Mouse (Mus musculus) liver, embryonic 16.5 days (tissue): ENCODE measurements around the gene Ptpa. TPM values are rescaled to one million over a fixed set of nuclear protein-coding genes. Genes with fewer than 3 reads are reported as not detected.

Experiments used
- ATAC-seq: fragments of 200-750 bp; cut with Nextera tagmentation; 2 replicates; pipeline ENCODE4 v1.8.0; 2017; ENCODE audit warnings: low read depth, mild to moderate bottlenecking, moderate number of reproducible peaks, moderate library complexity
- H3K27ac ChIP-seq: fragments of 300-500 bp; sonication (generic); 2 replicates; pipeline ENCODE4 v1.5.1; 2014; ENCODE audit warnings: mild to moderate bottlenecking, low read length
- H3K27me3 ChIP-seq: fragments of 300-500 bp; sonication (generic); 2 replicates; pipeline ENCODE4 v1.6.1; 2014; ENCODE audit warnings: low read depth, low read length, mixed read lengths; ENCODE audit not compliant: control insufficient read depth, insufficient read depth
- H3K36me3 ChIP-seq: fragments of 300-500 bp; sonication (generic); 2 replicates; pipeline ENCODE4 v1.6.1; 2014; ENCODE audit warnings: mild to moderate bottlenecking; ENCODE audit not compliant: control insufficient read depth, insufficient read depth
- H3K4me1 ChIP-seq: fragments of 300-500 bp; sonication (generic); 2 replicates; pipeline ENCODE4 v1.6.1; 2014; ENCODE audit warnings: low read depth, low read length, mixed read lengths; ENCODE audit not compliant: control insufficient read depth
- H3K4me2 ChIP-seq: fragments of 300-500 bp; sonication (generic); 2 replicates; pipeline ENCODE4 v1.6.1; 2014; ENCODE audit warnings: low read depth, low read length, mixed read lengths
- H3K4me3 ChIP-seq: fragments of 300-500 bp; sonication (generic); 2 replicates; pipeline ENCODE4 v1.5.1; 2014; ENCODE audit warnings: low read depth, mild to moderate bottlenecking, low read length
- H3K9ac ChIP-seq: fragments of 300-500 bp; sonication (generic); 2 replicates; pipeline ENCODE4 v1.6.1; 2014; ENCODE audit warnings: low read depth, low read length
- H3K9me3 ChIP-seq: fragments of 300-500 bp; sonication (generic); replicated peaks from 2 replicates; pipeline ENCODE4 v1.6.1; 2016; ENCODE audit warnings: low read length; ENCODE audit not compliant: control insufficient read depth
- WGBS: fragments of 180-500 bp; shearing (Covaris S2); extraction: QIAGEN DNeasy Blood & Tissue Kit; methylation state at CpG from one replicate; pipeline ENCODE4 v1.1.7; 2014; ENCODE audit not compliant: insufficient replicate concordance; 5-methylcytosine and 5-hydroxymethylcytosine counted together
- polyA plus RNA-seq: library from polyadenylated mRNA; unstranded; fragments of >200 nt; fragmentation: Nextera tagmentation; extraction: Ambion mirVana; gene quantifications from 2 replicates; pipeline ENCODE4 v1.2.1, GENCODE M21; 2015

Ptpa gene
- polyA plus RNA-seq, 1 experiment from 2014 or later = 121 TPM

GRCm38 (mm10) chr2:30471051-30471450 is 55.2 kb downstream of the Ptpa start:
- Histone ChIP-seq H3K27me3 (peaks cover 75% of the 10 kb centered on the region), H3K4me3 (no peak overlapping the region), H3K9ac (no peak overlapping the region), H3K36me3 (no peaks in the 10 kb centered on the region), H3K4me1 (peaks cover 7% of the 10 kb centered on the region), H3K27ac (no peak overlapping the region), H3K4me2 (peak overlapping the region; percentile 57; the same call in 1 of the 2 replicates), H3K9me3 (no peaks in the 10 kb centered on the region)
- ATAC-seq = no peak
- 24% methylated on average over 8 of the region's 8 CpGs for WGBS

DNA sequence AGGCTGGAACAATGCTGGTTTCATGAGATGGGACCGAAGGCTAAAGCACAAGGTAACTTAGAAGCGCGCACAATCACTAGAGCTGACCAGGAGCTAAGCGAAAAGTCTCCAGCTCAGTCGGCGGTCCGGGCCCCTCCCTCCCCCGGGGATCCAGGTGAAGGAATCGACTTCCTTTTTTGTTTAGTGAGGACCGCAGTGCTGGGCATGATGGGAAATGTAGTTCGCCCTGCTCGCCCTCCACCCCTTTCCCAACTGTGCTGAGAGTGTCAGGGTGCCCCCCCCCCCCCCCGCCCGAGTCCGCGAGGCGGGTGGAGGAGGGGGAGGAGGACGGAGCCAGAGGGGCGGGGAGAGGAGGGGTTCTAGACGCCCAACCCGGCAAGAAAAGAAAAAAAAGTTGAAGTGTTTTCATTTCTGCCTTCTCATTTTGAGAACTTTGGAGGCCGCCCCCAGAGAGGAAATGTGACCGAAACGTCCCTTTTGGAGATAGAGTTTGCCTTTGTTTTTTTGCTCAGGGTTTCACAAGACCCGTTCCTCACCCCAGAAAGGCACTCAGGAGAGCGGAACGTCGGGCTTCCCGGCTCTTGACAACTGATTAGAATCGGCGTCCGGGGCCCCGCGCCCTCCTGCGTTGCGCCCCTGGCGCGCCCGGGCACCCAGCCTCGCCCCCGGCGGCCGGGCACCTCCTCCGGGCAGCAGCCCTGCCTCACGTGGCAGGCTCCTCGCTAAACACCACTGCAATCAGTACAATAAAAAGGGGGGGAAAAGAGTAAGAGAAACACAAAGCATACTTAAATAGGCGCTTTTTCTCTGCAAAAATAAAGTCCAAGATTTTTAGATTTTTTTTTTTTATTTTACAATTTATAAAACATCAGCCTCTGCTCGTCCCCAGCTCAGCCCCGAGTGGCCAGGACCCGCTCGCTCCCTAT is 56.2 kb downstream of the Ptpa start:
- H3K9me3 ChIP-seq = no peaks in the 10 kb centered on the region
- peak overlapping the region; percentile 60 for H3K4me3 ChIP-seq
- peaks cover 76% of the 10 kb centered on the region for H3K27me3 ChIP-seq
- H3K36me3 ChIP-seq = no peaks in the 10 kb centered on the region
- H3K4me2 ChIP-seq = peak overlapping the region; percentile 72
- under 1% methylated on average over 44 of the region's 51 CpGs for WGBS
- peaks cover 7% of the 10 kb centered on the region for H3K4me1 ChIP-seq
- H3K27ac ChIP-seq = peak overlapping the region; percentile 50
- peak overlapping the region; percentile 50 for H3K9ac ChIP-seq
- peak; percentile 44 for ATAC-seq

- H3K9ac ChIP-seq = peak overlapping the region; percentile 50
- H3K27me3 ChIP-seq = peaks cover 76% of the 10 kb centered on the region
- peak overlapping the region; percentile 29; the same call in 1 of the 2 replicates for H3K27ac ChIP-seq
- under 1% methylated on average over 60 of the region's 60 CpGs for WGBS
- peaks cover 7% of the 10 kb centered on the region for H3K4me1 ChIP-seq
- peak overlapping the region; percentile 72 for H3K4me2 ChIP-seq
- H3K4me3 ChIP-seq = peak overlapping the region; percentile 60
- H3K36me3 ChIP-seq = no peaks in the 10 kb centered on the region
- no peak for ATAC-seq
- no peaks in the 10 kb centered on the region for H3K9me3 ChIP-seq
These were observed 57.0 kb downstream of the Ptpa start for GRCm38 (mm10) chr2:30472731-30473351.

DNA sequence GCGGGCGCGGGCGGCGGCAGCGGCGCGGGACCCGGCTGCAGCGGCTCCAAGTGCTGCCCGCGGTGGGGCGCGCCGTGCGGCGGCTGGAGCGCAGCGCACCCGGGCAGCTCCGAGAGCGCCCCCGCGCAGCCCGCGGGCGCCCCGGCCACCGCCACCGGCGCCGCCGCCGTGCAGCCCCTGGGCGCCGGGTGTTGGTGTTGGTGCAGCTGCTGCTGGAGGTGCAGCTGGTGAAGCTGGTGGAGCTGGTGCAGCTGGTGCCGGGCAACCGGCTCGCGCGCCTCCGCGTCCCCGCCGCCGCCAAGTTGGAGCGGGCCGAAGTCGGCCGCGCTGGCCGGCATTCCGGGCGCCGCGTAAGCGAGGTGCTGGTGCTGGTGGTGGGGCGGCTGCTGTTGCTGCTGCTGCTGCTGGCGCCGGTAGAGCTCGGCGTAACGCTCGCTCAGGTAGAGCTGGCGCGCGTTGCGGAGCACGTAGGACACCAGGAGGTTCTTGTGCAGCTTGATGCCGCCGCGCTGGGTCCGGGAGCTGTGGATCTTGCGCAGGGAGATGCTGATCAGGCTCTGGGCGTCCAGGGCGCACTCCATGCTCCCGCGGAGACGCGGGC is 57.7 kb downstream of the Ptpa start:
- Histone ChIP-seq H3K4me1 (peaks cover 7% of the 10 kb centered on the region), H3K36me3 (no peaks in the 10 kb centered on the region), H3K9ac (peak overlapping the region; percentile 50), H3K27me3 (peaks cover 74% of the 10 kb centered on the region), H3K27ac (no peak overlapping the region), H3K4me2 (peak overlapping the region; percentile 72), H3K9me3 (no peaks in the 10 kb centered on the region), H3K4me3 (peak overlapping the region; percentile 60)
- ATAC-seq = peak; percentile 32
- 1% methylated on average over 56 of the region's 80 CpGs for WGBS

DNA sequence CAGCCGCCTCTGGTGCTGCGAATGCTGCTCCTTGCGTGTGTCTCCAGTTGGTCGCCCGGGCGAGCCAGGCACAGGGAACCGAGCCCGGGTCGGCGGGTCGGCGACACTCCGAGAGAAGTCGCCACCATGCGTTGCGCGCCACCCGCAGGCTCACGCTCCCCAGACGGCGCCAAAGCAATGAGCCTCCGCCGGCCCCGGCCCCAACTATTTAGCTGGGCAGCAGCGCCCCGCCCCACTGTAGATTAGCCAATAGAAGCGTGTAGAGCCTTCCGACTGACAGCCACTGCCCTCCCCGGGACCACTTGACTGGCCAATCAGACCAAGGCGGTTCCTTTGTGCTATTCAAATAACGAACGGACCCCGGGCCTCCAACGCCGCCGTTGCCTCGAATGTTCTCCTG is 58.2 kb downstream of the Ptpa start, which contains the start of gene Ier5l:
Gene Ier5l (minus strand): TSS at position 181 of the 400 bp plus-strand sequence.
- H3K4me1 ChIP-seq = peaks cover 7% of the 10 kb centered on the region
- no peaks in the 10 kb centered on the region for H3K36me3 ChIP-seq
- peak within 1 kb of the TSS; percentile 60 for H3K4me3 ChIP-seq
- H3K27ac ChIP-seq = no peak within 1 kb of the TSS
- H3K4me2 ChIP-seq = peak within 1 kb of the TSS; percentile 72
- H3K9ac ChIP-seq = peak within 1 kb of the TSS; percentile 50
- peak; percentile 78 for ATAC-seq
- no peaks in the 10 kb centered on the region for H3K9me3 ChIP-seq
- H3K27me3 ChIP-seq = peaks cover 69% of the 10 kb centered on the region
- WGBS = 0% methylated on average over 36 of the region's 37 CpGs

GRCm38 (mm10) chr2:30474776-30475175 is 58.9 kb downstream of the Ptpa start:
- no peaks in the 10 kb centered on the region for H3K9me3 ChIP-seq
- H3K27me3 ChIP-seq = peaks cover 63% of the 10 kb centered on the region
- H3K27ac ChIP-seq = no peak overlapping the region
- peaks cover 7% of the 10 kb centered on the region for H3K4me1 ChIP-seq
- 0 out of 2 replicates have a peak overlapping the region, but pooled peaks have one; percentile 72 for H3K4me2 ChIP-seq
- 47% methylated on average over 4 of the region's 4 CpGs for WGBS
- ATAC-seq = no peak
- no peak overlapping the region for H3K4me3 ChIP-seq
- H3K9ac ChIP-seq = no peak overlapping the region
- no peaks in the 10 kb centered on the region for H3K36me3 ChIP-seq

DNA sequence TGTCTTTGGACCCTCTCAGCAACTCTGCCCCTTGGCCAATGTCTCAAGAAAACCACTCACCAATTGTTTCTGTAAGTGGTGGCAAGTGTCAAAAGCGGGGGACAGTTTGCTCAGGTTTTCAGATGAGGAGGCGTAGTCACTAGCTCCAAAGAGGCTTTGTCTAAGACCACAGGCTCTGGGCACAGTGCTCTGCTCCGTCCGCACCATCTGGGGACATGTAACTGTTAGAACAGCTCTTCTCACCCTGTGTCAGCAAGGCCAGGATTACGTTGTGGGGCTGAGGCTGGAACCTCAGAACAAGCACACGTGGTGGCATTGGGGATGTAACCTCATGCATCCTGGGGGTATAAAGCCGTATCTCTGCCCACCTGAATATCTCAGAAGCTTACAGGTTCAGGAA is 59.6 kb downstream of the Ptpa start:
- Histone ChIP-seq H3K36me3 (no peaks in the 10 kb centered on the region), H3K27ac (no peak overlapping the region), H3K9ac (no peak overlapping the region), H3K9me3 (no peaks in the 10 kb centered on the region), H3K4me1 (peaks cover 3% of the 10 kb centered on the region), H3K27me3 (peaks cover 56% of the 10 kb centered on the region), H3K4me3 (no peak overlapping the region), H3K4me2 (no peak overlapping the region)
- no peak for ATAC-seq
- 70% methylated on average over 7 of the region's 7 CpGs for WGBS

- Histone ChIP-seq H3K27me3 (peaks cover 48% of the 10 kb centered on the region), H3K27ac (no peak overlapping the region)
- 62% methylated on average over 2 of the region's 2 CpGs for WGBS
These were observed 60.4 kb downstream of the Ptpa start for GRCm38 (mm10) chr2:30476241-30476640.

More at GRCm38 (mm10) chr2:30476241-30476640, 60.4 kb downstream of the Ptpa start:
- Histone ChIP-seq H3K9ac (no peak overlapping the region), H3K4me1 (peaks cover 3% of the 10 kb centered on the region), H3K4me3 (no peak overlapping the region), H3K36me3 (no peaks in the 10 kb centered on the region), H3K4me2 (no peak overlapping the region), H3K9me3 (no peaks in the 10 kb centered on the region)
- ATAC-seq = no peak
